Mouse (Mus musculus): ENCODE measurements around the gene Smox. TPM values are rescaled to one million over a fixed set of nuclear protein-coding genes. Genes with fewer than 3 reads are reported as not detected.

The Smox gene
- total RNA-seq, 1 experiment from 2014 or later: 17.9 TPM

DNA sequence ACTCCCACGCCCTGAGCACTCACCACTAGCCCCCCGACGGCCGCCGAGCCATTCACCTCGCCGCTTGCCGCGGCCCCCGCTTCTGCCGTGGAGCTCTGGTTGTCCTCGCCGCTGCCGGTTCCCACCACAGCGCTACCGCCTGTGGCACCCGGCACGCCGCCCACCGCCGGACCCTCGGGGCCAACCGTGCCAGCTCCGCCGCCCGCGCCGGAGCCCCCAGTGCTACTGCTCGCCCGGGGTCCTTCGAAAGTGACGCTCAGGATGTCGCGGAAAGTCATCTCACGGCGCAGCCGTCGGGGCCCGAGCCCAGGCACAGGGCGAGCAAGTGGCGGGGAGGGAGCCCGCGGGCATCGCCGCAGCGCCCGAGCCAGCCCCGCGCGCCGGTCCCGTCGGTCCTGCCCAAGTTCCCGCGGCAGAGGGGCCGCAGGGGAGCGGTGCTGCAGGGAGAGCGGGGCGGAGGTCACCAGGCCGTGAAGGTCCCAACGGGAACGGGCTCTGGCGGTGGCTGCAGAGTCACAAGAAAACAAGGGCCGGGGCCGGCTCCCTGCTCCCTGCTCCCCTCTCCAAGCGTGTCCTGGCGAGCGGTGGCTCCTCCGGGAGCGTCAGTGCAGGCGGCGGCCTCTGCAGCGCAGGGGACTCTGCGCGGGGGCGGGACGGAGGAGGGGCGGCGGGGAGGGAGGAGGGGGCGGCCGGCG lies 70.7 kb downstream of the Smox start, which contains the start of gene Adra1d:
Adra1d (minus strand) TSS at position 393 of the 695 bp plus-strand sequence.
- no peak for ATAC-seq (replicated peaks in 1 of 2; ENCODE audit: insufficient read depth in 1 of 2, low FRiP score in 2 of 2, low TSS enrichment in 1 of 2, low read depth in 1 of 2, poor library complexity in 2 of 2, severe bottlenecking in 2 of 2)

DNA sequence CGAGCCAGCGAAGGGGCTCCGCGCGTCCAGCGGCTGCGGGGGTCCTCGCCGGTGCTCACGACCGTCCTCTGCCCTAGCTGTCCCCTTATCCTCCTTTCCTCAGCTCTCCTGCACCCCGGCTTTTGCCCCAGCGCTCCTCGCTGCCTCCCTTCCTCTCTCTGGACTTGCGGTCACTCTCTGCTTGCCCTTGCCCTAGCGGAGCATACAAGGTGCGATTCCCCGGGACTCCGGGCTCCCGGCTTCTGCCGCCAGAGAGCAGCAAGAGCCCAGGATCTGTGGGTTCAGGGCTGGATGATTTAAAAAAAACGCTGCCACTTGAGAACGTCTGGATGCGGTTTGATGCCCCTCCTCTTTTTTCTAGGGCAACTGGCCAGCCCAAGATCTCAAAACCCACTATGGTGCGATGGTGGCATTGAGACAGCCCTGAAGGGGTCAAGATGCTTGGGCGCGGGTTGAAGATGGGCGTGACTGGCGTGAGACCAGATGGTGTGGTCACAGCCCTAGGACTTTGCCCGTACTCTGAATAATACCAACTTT lies 71.4 kb downstream of the Smox start:
- ATAC-seq (replicated peaks in 1 of 2; ENCODE audit: insufficient read depth in 1 of 2, low FRiP score in 2 of 2, low TSS enrichment in 1 of 2, low read depth in 1 of 2, poor library complexity in 2 of 2, severe bottlenecking in 2 of 2): peak; percentile 22 to 44; a peak in 2 of 4 replicates

Other genes with a start within 250 kb of the Smox start
- gene Pank2, start 229.0 kb upstream of the Smox start, total RNA-seq (2017): 76.2 and 88.0 TPM in 2 replicates
- 7.1 and 11.0 TPM in 2 replicates for gene Rnf24, start 138.6 kb upstream of the Smox start, total RNA-seq (2017)
- not detected in 2 replicates for gene Adra1d, start 70.8 kb downstream of the Smox start, total RNA-seq (2017)